Mouse (Mus musculus) urinary bladder, postnatal 4 days (tissue): ENCODE measurements at regions not wholly inside any gene's neighbourhood (a gene's known extent, or its start where the extent isn't known, plus 50 kb on each side); places are given as distances from the start of the nearest gene placed in this dataset.
"Not testable (repeated sequence)": the region's sequence is repeated elsewhere in the genome, so short reads cannot be mapped to it uniquely, and the experiment has no call there.

Experiments used
- DNase-seq, 2 experiments: peaks; one replicate each; pipeline ENCODE4 v3.0.0; 2021 to 2022; ENCODE audit warnings: low spot score in 2 of 2

- DNase-seq, result no peak
Observed at GRCm38 (mm10) chr7:63996581-63997098, 57.9 kb upstream of the Klf13 start.

DNA sequence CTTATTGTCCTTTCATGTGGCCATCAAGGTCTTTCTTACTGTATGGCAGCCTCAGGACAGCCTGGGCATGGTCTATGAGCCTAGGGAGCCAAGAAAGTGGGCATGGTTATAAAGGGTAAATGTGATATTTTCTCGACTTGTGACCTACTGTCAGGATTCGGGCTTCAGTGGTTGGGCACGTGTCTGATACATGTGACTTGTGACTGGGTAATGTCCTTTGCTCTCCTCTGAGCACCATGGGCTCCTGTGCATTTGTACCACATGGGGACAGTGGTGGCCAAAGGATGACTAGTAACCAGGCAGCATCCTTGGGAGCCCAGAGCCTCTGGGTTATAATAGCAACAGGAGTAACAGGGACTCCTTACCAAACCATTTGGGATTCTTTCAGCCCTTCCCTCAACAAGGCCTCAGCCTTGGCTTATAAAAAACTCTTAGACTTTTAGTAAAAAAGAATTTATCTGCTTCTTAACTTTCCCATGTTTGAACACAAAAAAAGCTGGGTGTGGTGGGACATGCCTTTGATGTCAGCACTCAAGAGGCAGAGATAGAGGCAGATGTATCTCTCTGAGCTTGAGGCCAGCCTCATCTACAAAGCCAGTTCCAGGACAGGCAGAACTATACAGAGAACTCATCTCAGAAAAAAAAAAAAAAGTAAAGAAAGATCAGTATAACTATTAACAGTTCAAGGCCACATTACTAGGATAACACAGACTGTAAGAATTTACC, 56.7 kb upstream of the Klf13 start:
- DNase-seq, result no peak

DNA sequence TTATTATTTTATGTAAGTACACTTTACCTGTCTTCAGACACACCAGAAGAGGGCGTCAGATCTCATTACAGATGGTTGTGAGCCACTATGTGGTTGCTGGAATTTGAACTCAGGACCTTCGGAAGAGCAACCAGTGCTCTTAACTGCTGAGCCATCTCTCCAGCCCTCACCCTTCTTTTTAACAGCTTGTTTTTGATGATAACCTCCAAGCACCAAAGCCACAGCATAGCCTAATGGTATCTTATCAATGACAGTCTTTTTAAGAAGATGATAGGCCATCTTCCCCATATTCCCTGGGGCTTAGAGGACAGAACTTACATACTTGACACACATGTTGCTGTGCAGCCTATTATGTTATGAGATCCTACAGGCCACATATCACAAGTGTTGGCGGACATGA, 56.1 kb upstream of the Klf13 start:
- not testable (repeated sequence) for DNase-seq

DNA sequence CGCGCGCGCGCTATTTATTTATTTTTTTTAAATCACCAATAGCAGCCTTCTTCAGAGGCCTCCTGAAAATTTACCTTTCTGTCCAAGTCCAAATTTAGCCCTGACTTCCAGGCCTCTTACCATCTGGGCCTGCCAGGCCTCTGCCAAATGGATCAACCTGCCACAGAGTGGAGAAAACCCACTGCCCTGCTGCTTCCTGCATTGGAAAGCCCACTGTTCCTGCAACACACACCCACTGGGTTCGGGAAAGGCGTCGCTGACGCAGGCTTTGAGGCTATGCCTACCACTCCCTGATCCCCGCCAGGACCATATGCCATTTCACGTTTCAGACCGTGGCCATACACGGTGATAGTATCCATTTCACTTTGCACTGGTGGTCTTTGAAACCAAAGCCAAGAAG, 53.4 kb upstream of the Klf13 start:
- DNase-seq, result no peak

DNA sequence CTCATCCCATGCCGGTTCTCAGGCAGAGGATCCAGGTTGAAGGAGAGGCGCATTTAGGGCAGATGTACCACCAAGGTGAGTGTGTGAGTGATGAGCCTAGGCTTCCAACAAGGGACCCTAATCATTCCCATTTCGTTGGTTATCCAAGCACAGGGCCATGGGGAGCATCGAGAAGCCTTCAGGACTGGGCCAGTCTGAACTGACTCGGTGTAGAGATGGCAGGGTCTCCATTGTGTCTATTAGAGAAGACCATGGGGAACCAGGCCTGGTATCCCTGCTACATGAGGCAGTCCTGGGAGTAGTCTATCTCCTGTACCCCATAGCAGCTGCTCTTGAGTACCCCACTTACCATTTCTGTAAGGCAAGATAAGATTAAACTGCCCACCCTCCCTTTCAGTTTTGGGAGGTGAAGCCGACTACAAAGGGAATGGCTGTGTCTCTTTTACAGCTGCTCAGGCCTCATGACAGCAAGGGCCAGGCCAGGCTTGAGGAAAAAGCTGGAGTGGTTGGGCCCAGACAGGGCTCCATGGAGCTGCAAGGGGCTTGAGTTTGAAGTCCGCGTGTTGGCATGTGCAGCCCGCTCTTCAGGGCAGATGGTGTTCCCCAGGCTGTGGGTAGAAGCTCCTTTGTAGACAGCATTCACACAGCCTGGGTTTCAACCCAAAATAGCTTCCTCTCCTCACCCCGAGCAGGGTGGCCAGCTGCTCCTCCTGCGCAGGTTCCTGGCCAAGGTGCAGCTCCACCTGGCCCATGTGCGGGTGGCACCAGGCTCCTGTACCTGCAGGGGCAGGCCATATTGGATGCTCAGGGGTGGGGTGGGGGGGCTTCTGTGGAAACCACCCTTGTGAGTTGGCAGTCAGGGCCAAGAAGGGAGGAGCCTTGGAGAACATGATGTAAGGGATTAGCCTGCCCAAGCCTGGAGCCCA, 52.6 kb upstream of the Klf13 start:
- no peak for DNase-seq

- DNase-seq, result no peak
Observed at GRCm38 (mm10) chr7:63990312-63991028, 51.8 kb upstream of the Klf13 start.

DNA sequence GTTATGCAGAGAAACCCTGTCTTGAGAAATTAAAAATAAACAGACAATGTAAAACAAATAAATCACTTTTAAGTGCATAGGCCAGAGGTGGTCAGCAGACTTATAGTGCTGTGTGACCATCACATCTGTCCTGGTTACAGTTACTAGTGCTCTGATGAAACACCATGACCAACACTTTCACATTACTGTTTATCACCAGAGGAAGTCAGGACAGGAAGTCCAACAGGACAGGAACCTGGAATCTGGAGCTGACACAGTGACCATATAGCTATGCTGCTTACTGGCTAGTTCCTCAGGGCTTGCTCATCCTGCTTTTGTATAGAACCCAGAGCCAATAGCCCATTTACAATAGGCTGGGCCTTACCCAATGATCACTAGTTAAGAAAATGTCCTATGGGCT, 51.0 kb upstream of the Klf13 start:
- DNase-seq, result no peak
